Mouse (Mus musculus): ENCODE data around the gene S100a5. TPM values are rescaled to one million over a fixed set of nuclear protein-coding genes. Genes with fewer than 3 reads are reported as not detected.

The S100a5 gene
- polyA plus RNA-seq, 1 experiment from 2014 or later = 10.5 TPM

- no peak for DNase-seq (ENCODE audit: low spot score)
- H3K4me3 ChIP-seq (ENCODE audit: low read depth, low read length) = no peak overlapping the region
- no peak overlapping the region for H3K27ac ChIP-seq (replicated peaks)
- no peak overlapping the region for H3K9ac ChIP-seq (ENCODE audit: low read length)
- TF ChIP-seq EP300 (optimal IDR thresholded peaks at IDR 0.05) (no peak), CTCF (IDR thresholded peaks at IDR 0.05; ENCODE audit: low read depth) (no peak)
- no peaks in the 10 kb centered on the region for H3K27me3 ChIP-seq (ENCODE audit: control insufficient read depth, insufficient read depth, low read length)
- WGBS = 95% methylated on average over 5 of the region's 5 CpGs
- no peaks in the 10 kb centered on the region for H3K9me3 ChIP-seq (ENCODE audit: control insufficient read depth, low read length)
- H3K4me1 ChIP-seq (replicated peaks; ENCODE audit: control insufficient read depth, insufficient read depth) = no peaks in the 10 kb centered on the region
- H3K4me2 ChIP-seq (replicated peaks; ENCODE audit: low read depth) = no peak overlapping the region
- no peaks in the 10 kb centered on the region for H3K36me3 ChIP-seq (ENCODE audit: control insufficient read depth, insufficient read depth, low read length)
- ATAC-seq (ENCODE audit: low FRiP score, low TSS enrichment) = no peak
Measured at GRCm38 (mm10) chr3:90581141-90581540, 27.2 kb upstream of the S100a5 start.

- Histone ChIP-seq H3K4me3 (ENCODE audit: low read depth, low read length) (no peak overlapping the region), H3K4me1 (replicated peaks; ENCODE audit: control insufficient read depth, insufficient read depth) (peaks cover 4% of the 10 kb centered on the region), H3K36me3 (ENCODE audit: control insufficient read depth, insufficient read depth, low read length) (no peaks in the 10 kb centered on the region), H3K9ac (ENCODE audit: low read length) (no peak overlapping the region), H3K27me3 (ENCODE audit: control insufficient read depth, insufficient read depth, low read length) (no peaks in the 10 kb centered on the region), H3K4me2 (replicated peaks; ENCODE audit: low read depth) (no peak overlapping the region), H3K9me3 (ENCODE audit: control insufficient read depth, low read length) (no peaks in the 10 kb centered on the region), H3K27ac (replicated peaks) (no peak overlapping the region)
- TF ChIP-seq CTCF (IDR thresholded peaks at IDR 0.05; ENCODE audit: low read depth) = peak; percentile 61
- no peak for TF ChIP-seq EP300 (optimal IDR thresholded peaks at IDR 0.05)
- ATAC-seq (ENCODE audit: low FRiP score, low TSS enrichment) = no peak
- WGBS = 94% methylated on average over 1 of the region's 1 CpGs
- no peak for DNase-seq (ENCODE audit: low spot score)
Measured at GRCm38 (mm10) chr3:90582156-90582555, 26.2 kb upstream of the S100a5 start.

GRCm38 (mm10) chr3:90582556-90582955 is 25.8 kb upstream of the S100a5 start:
- Histone ChIP-seq H3K27me3 (ENCODE audit: control insufficient read depth, insufficient read depth, low read length) (no peaks in the 10 kb centered on the region), H3K9me3 (ENCODE audit: control insufficient read depth, low read length) (no peaks in the 10 kb centered on the region), H3K36me3 (ENCODE audit: control insufficient read depth, insufficient read depth, low read length) (no peaks in the 10 kb centered on the region), H3K27ac (replicated peaks) (no peak overlapping the region), H3K9ac (ENCODE audit: low read length) (no peak overlapping the region), H3K4me1 (replicated peaks; ENCODE audit: control insufficient read depth, insufficient read depth) (peaks cover 5% of the 10 kb centered on the region), H3K4me2 (replicated peaks; ENCODE audit: low read depth) (no peak overlapping the region), H3K4me3 (ENCODE audit: low read depth, low read length) (no peak overlapping the region)
- TF ChIP-seq CTCF (IDR thresholded peaks at IDR 0.05; ENCODE audit: low read depth) = no peak
- TF ChIP-seq EP300 (optimal IDR thresholded peaks at IDR 0.05) = no peak
- ATAC-seq (ENCODE audit: low FRiP score, low TSS enrichment) (no peak), DNase-seq (ENCODE audit: low spot score) (no peak)
- 89% methylated on average over 4 of the region's 4 CpGs for WGBS

- Histone ChIP-seq H3K9ac (ENCODE audit: low read length) (no peak overlapping the region), H3K4me3 (ENCODE audit: low read depth, low read length) (no peak overlapping the region), H3K4me2 (replicated peaks; ENCODE audit: low read depth) (no peak overlapping the region), H3K36me3 (ENCODE audit: control insufficient read depth, insufficient read depth, low read length) (no peaks in the 10 kb centered on the region), H3K27me3 (ENCODE audit: control insufficient read depth, insufficient read depth, low read length) (no peaks in the 10 kb centered on the region), H3K9me3 (ENCODE audit: control insufficient read depth, low read length) (no peaks in the 10 kb centered on the region), H3K27ac (replicated peaks) (no peak overlapping the region), H3K4me1 (replicated peaks; ENCODE audit: control insufficient read depth, insufficient read depth) (peaks cover 5% of the 10 kb centered on the region)
- WGBS = 40% methylated on average over 3 of the region's 3 CpGs
- TF ChIP-seq CTCF (IDR thresholded peaks at IDR 0.05; ENCODE audit: low read depth) = no peak; the same call in 1 of the 2 replicates
- no peak for TF ChIP-seq EP300 (optimal IDR thresholded peaks at IDR 0.05)
- DNase-seq (ENCODE audit: low spot score) = no peak
- no peak for ATAC-seq (ENCODE audit: low FRiP score, low TSS enrichment)
Measured at GRCm38 (mm10) chr3:90583893-90584292, 24.4 kb upstream of the S100a5 start.

- H3K9me3 ChIP-seq (ENCODE audit: control insufficient read depth, low read length) = no peaks in the 10 kb centered on the region
- ATAC-seq (ENCODE audit: low FRiP score, low TSS enrichment) = peak; percentile 85
- no peaks in the 10 kb centered on the region for H3K36me3 ChIP-seq (ENCODE audit: control insufficient read depth, insufficient read depth, low read length)
- peak overlapping the region; percentile 97 for H3K27ac ChIP-seq (replicated peaks)
- 33% methylated on average over 5 of the region's 5 CpGs for WGBS
- TF ChIP-seq EP300 (optimal IDR thresholded peaks at IDR 0.05) (peak; percentile 62), CTCF (IDR thresholded peaks at IDR 0.05; ENCODE audit: low read depth) (peak; percentile 95)
- H3K4me1 ChIP-seq (replicated peaks; ENCODE audit: control insufficient read depth, insufficient read depth) = peaks cover 5% of the 10 kb centered on the region
- no peak overlapping the region for H3K4me3 ChIP-seq (ENCODE audit: low read depth, low read length)
- H3K27me3 ChIP-seq (ENCODE audit: control insufficient read depth, insufficient read depth, low read length) = no peaks in the 10 kb centered on the region
- peak; percentile 80 for DNase-seq (ENCODE audit: low spot score)
- 0 out of 2 replicates have a peak overlapping the region, but pooled peaks have one; percentile 14 for H3K4me2 ChIP-seq (replicated peaks; ENCODE audit: low read depth)
- no peak overlapping the region for H3K9ac ChIP-seq (ENCODE audit: low read length)
Measured at GRCm38 (mm10) chr3:90585595-90585994, 22.7 kb upstream of the S100a5 start.

- H3K9ac ChIP-seq (ENCODE audit: low read length) = peak overlapping the region; percentile 47; the same call in 1 of the 2 replicates
- peak overlapping the region; percentile 97 for H3K27ac ChIP-seq (replicated peaks)
- WGBS = 70% methylated on average over 15 of the region's 15 CpGs
- no peak overlapping the region for H3K4me2 ChIP-seq (replicated peaks; ENCODE audit: low read depth)
- no peak for DNase-seq (ENCODE audit: low spot score)
- no peak for TF ChIP-seq CTCF (IDR thresholded peaks at IDR 0.05; ENCODE audit: low read depth)
- no peak for TF ChIP-seq EP300 (optimal IDR thresholded peaks at IDR 0.05)
- no peaks in the 10 kb centered on the region for H3K27me3 ChIP-seq (ENCODE audit: control insufficient read depth, insufficient read depth, low read length)
- peaks cover 5% of the 10 kb centered on the region for H3K4me1 ChIP-seq (replicated peaks; ENCODE audit: control insufficient read depth, insufficient read depth)
- H3K9me3 ChIP-seq (ENCODE audit: control insufficient read depth, low read length) = no peaks in the 10 kb centered on the region
- H3K4me3 ChIP-seq (ENCODE audit: low read depth, low read length) = no peak overlapping the region
- no peak for ATAC-seq (ENCODE audit: low FRiP score, low TSS enrichment)
- H3K36me3 ChIP-seq (ENCODE audit: control insufficient read depth, insufficient read depth, low read length) = no peaks in the 10 kb centered on the region
Measured at GRCm38 (mm10) chr3:90586016-90586643, 22.2 kb upstream of the S100a5 start.

Measured in stomach, postnatal 0 days (tissue).